Mouse (Mus musculus): Measurements from ENCODE around the gene Ncam2.

GRCm38 (mm10) chr16:81179801-81180200 is 20.7 kb upstream of the Ncam2 start:
- TF ChIP-seq CTCF (IDR thresholded peaks at IDR 0.05) (no peak), POLR2A (IDR thresholded peaks at IDR 0.05; ENCODE audit: insufficient read depth, low read depth, low read length) (no peak)
